Mouse (Mus musculus): ENCODE results near the gene Igsf3. TPM values are rescaled to one million over a fixed set of nuclear protein-coding genes. Genes with fewer than 3 reads are reported as not detected.

Gene Igsf3
- polyA plus RNA-seq, 1 experiment from 2014 or later: 37.4 TPM

- no peak overlapping the region for H3K27ac ChIP-seq
- 66% methylated on average over 4 of the region's 4 CpGs for WGBS
- no peak overlapping the region for H3K4me3 ChIP-seq
- no peak for DNase-seq (ENCODE audit: low spot score)
- peaks cover 10% of the 10 kb centered on the region for H3K4me1 ChIP-seq (replicated peaks)
- no peaks in the 10 kb centered on the region for H3K36me3 ChIP-seq
- no peaks in the 10 kb centered on the region for H3K9me3 ChIP-seq
- no peaks in the 10 kb centered on the region for H3K27me3 ChIP-seq (ENCODE audit: insufficient read depth, poor library complexity, severe bottlenecking)
Measured at GRCm38 (mm10) chr3:101486054-101486765, 109.3 kb downstream of the Igsf3 start.

DNA sequence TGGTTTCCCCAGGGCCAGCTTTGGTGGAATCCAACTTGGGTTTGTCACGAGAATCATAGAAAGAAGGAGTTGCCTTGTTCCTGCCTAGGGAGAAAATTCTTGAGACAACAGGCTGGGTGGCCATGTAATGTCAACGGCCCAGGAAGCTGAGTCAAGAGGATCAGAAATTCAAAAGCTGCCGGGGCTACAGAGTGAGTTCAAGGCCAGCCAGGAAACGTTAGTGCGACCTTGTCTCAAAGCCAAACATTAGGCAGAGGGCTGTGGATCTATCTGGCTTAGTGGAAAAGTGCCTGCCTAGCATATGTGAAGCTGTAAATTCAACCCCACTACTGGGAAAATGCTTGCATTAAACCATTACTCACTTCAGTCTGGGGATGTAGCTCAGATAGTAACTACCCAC lies 110.6 kb downstream of the Igsf3 start:
- Histone ChIP-seq H3K4me3 (no peak overlapping the region), H3K9me3 (no peaks in the 10 kb centered on the region), H3K36me3 (no peaks in the 10 kb centered on the region), H3K4me1 (replicated peaks) (peaks cover 6% of the 10 kb centered on the region), H3K27me3 (ENCODE audit: insufficient read depth, poor library complexity, severe bottlenecking) (no peaks in the 10 kb centered on the region), H3K27ac (no peak overlapping the region)
- no peak for DNase-seq (ENCODE audit: low spot score)
- 87% methylated on average over 5 of the region's 5 CpGs for WGBS

DNA sequence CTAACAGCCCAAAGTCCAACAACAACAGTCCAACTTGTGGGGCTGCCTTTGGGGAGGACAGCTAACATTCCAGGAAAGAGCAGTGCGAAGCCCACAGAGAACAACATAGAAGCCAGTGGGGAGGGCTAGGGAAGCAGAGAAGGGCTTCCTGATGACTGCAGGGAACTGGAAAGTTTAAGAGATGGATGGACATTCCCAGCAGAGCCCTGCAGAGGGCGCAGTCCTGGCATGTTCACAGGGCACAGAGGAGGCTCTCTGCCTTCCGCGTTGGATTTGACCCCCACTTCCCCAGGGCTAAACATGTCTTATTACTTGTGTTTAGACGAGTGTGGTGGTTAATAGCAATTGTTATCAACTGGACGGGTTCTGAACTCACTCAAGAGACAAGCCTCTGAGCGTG lies 111.3 kb downstream of the Igsf3 start:
- no peaks in the 10 kb centered on the region for H3K27me3 ChIP-seq (ENCODE audit: insufficient read depth, poor library complexity, severe bottlenecking)
- 75% methylated on average over 7 of the region's 7 CpGs for WGBS
- H3K9me3 ChIP-seq: no peaks in the 10 kb centered on the region
- no peak for DNase-seq (ENCODE audit: low spot score)
- H3K36me3 ChIP-seq: no peaks in the 10 kb centered on the region
- H3K27ac ChIP-seq: no peak overlapping the region
- H3K4me3 ChIP-seq: no peak overlapping the region
- peaks cover 6% of the 10 kb centered on the region; the same call in 1 of the 2 replicates for H3K4me1 ChIP-seq (replicated peaks)

GRCm38 (mm10) chr3:101490515-101490914 lies 113.6 kb downstream of the Igsf3 start:
- H3K36me3 ChIP-seq: no peaks in the 10 kb centered on the region
- H3K27me3 ChIP-seq (ENCODE audit: insufficient read depth, poor library complexity, severe bottlenecking): no peaks in the 10 kb centered on the region
- no peak overlapping the region for H3K27ac ChIP-seq
- no peaks in the 10 kb centered on the region for H3K4me1 ChIP-seq (replicated peaks)
- WGBS: 89% methylated on average over 9 of the region's 9 CpGs
- H3K4me3 ChIP-seq: no peak overlapping the region
- no peaks in the 10 kb centered on the region for H3K9me3 ChIP-seq
- DNase-seq (ENCODE audit: low spot score): no peak

GRCm38 (mm10) chr3:101492908-101493307 lies 116.0 kb downstream of the Igsf3 start:
- 82% methylated on average over 6 of the region's 6 CpGs for WGBS
- Histone ChIP-seq H3K36me3 (no peaks in the 10 kb centered on the region), H3K4me1 (replicated peaks) (0 out of 2 replicates have a peak, but pooled peaks cover 5% of the 10 kb centered on the region), H3K27me3 (ENCODE audit: insufficient read depth, poor library complexity, severe bottlenecking) (no peaks in the 10 kb centered on the region), H3K4me3 (no peak overlapping the region), H3K27ac (no peak overlapping the region), H3K9me3 (no peaks in the 10 kb centered on the region)
- no peak for DNase-seq (ENCODE audit: low spot score)

GRCm38 (mm10) chr3:101493937-101494459 lies 117.1 kb downstream of the Igsf3 start:
- Histone ChIP-seq H3K36me3 (no peaks in the 10 kb centered on the region), H3K4me3 (no peak overlapping the region), H3K9me3 (no peaks in the 10 kb centered on the region), H3K27ac (no peak overlapping the region), H3K27me3 (ENCODE audit: insufficient read depth, poor library complexity, severe bottlenecking) (no peaks in the 10 kb centered on the region), H3K4me1 (replicated peaks) (peaks cover 14% of the 10 kb centered on the region)
- 53% methylated on average over 10 of the region's 10 CpGs for WGBS
- DNase-seq (ENCODE audit: low spot score): peak; percentile 87

- Histone ChIP-seq H3K4me1 (replicated peaks) (peaks cover 36% of the 10 kb centered on the region), H3K36me3 (no peaks in the 10 kb centered on the region), H3K27me3 (ENCODE audit: insufficient read depth, poor library complexity, severe bottlenecking) (no peaks in the 10 kb centered on the region), H3K27ac (peak overlapping the region; percentile 23; the same call in 1 of the 2 replicates), H3K9me3 (no peaks in the 10 kb centered on the region), H3K4me3 (no peak overlapping the region)
- DNase-seq (ENCODE audit: low spot score): no peak
- 88% methylated on average over 10 of the region's 10 CpGs for WGBS
Measured at GRCm38 (mm10) chr3:101497432-101498030, 120.6 kb downstream of the Igsf3 start.

DNA sequence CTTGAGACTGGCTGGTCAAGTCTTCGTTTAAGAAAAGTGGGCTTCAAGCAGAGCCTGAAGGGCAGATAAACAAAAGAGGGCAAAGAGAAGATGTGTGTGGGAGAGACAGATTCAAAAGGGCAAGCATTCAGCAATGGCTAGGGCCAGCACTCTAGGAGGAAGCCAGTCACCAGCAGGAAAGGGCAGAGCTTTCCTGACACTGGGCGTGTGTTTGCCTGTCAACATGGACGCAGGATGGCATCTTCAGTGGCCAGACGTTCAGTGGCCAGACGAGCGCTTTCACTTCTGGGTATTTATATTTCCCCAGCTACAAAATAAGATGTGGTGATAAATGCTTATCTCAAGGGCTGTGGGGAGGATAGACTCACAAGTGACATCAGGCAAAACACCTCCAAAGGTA lies 123.0 kb downstream of the Igsf3 start:
- Histone ChIP-seq H3K4me3 (no peak overlapping the region), H3K27me3 (ENCODE audit: insufficient read depth, poor library complexity, severe bottlenecking) (peaks cover 7% of the 10 kb centered on the region; the same call in 1 of the 2 replicates), H3K36me3 (no peaks in the 10 kb centered on the region), H3K4me1 (replicated peaks) (peaks cover 36% of the 10 kb centered on the region), H3K9me3 (no peaks in the 10 kb centered on the region), H3K27ac (no peak overlapping the region)
- WGBS: 70% methylated on average over 6 of the region's 6 CpGs
- DNase-seq (ENCODE audit: low spot score): no peak

DNA sequence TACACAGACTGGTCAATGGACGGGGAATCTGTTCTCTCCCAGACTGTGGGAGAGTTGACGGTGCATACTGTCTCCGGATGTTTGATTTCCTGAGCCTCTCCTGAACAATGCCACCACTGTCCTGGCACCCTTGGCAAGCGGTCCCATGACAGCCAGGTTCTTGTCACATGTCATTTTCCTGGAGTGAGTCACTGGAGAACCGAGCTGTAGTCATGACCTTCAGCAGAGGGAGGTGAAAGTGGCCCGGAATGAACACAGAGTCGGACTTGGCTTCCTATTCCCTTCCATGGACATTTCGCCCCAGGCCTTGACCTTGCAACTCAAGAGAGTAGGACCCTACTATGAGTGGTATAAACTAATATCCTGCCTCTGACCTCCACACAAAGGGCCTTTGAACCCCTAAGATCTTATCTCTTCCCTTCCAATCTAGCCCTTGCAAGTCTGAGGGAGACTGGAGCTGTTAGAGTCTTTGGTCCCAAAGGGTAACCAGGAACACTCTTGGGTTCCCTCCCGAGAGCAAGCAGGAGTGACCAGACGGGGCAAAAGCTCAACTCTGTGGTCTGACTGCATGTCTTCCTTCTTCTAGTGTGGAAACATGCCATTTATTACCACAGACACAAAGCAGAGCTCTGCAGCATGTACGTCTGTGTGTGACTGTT lies 123.6 kb downstream of the Igsf3 start:
- Histone ChIP-seq H3K9me3 (no peaks in the 10 kb centered on the region), H3K4me3 (no peak overlapping the region), H3K27ac (no peak overlapping the region), H3K4me1 (replicated peaks) (peaks cover 36% of the 10 kb centered on the region), H3K36me3 (no peaks in the 10 kb centered on the region), H3K27me3 (ENCODE audit: insufficient read depth, poor library complexity, severe bottlenecking) (peaks cover 7% of the 10 kb centered on the region; the same call in 1 of the 2 replicates)
- no peak for DNase-seq (ENCODE audit: low spot score)
- 76% methylated on average over 11 of the region's 11 CpGs for WGBS

GRCm38 (mm10) chr3:101501611-101502010 lies 124.7 kb downstream of the Igsf3 start:
- Histone ChIP-seq H3K27ac (no peak overlapping the region), H3K27me3 (ENCODE audit: insufficient read depth, poor library complexity, severe bottlenecking) (peaks cover 7% of the 10 kb centered on the region; the same call in 1 of the 2 replicates), H3K4me3 (no peak overlapping the region), H3K4me1 (replicated peaks) (peaks cover 47% of the 10 kb centered on the region), H3K36me3 (no peaks in the 10 kb centered on the region), H3K9me3 (no peaks in the 10 kb centered on the region)
- 76% methylated on average over 4 of the region's 4 CpGs for WGBS
- no peak for DNase-seq (ENCODE audit: low spot score)

DNA sequence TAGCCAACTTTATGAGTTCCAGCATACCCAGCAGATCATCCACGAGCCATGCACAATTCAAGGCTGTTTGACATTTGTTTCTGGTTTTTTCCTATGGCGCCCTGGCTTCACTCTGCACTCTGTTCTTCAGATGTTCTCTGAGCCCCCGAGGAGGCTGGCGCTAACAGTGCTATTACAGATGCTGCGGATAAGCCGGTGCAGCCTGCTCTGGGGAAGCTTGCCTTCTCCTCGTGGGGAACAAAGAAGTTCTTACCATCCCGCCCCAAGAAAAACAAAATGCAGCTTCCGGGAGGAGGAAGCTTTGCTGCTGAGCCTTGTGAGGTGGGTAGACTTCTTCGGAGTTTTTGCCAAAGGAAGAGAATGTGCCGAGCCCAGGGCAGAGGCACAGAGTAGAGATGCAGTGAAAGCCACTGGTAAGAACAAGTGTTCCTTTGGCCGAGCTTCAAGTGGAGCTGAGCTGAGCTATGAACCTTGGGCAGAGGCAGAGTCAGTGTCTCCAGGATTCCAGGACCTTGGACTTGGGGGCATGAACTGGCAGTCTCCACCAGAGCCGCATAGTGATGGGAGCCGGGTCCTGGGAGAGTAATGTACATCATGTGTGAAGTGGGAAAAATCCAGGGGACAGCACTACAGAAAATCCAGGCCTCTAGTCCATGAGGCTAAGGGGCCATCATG lies 125.3 kb downstream of the Igsf3 start:
- no peak for DNase-seq (ENCODE audit: low spot score)
- Histone ChIP-seq H3K4me1 (replicated peaks) (peaks cover 53% of the 10 kb centered on the region), H3K4me3 (no peak overlapping the region), H3K9me3 (no peaks in the 10 kb centered on the region), H3K27me3 (ENCODE audit: insufficient read depth, poor library complexity, severe bottlenecking) (peaks cover 7% of the 10 kb centered on the region; the same call in 1 of the 2 replicates), H3K36me3 (no peaks in the 10 kb centered on the region), H3K27ac (peak overlapping the region; percentile 59; the same call in 1 of the 2 replicates)
- WGBS: 48% methylated on average over 14 of the region's 14 CpGs

GRCm38 (mm10) chr3:101506179-101506578 lies 129.3 kb downstream of the Igsf3 start:
- Histone ChIP-seq H3K27me3 (ENCODE audit: insufficient read depth, poor library complexity, severe bottlenecking) (peaks cover 7% of the 10 kb centered on the region; the same call in 1 of the 2 replicates), H3K36me3 (no peaks in the 10 kb centered on the region), H3K4me3 (no peak overlapping the region), H3K27ac (peak overlapping the region; percentile 80), H3K9me3 (no peaks in the 10 kb centered on the region), H3K4me1 (replicated peaks) (peaks cover 31% of the 10 kb centered on the region)
- DNase-seq (ENCODE audit: low spot score): peak; percentile 92
- 17% methylated on average over 5 of the region's 5 CpGs for WGBS

Data from hindbrain, embryonic 10.5 days (tissue).